Mouse (Mus musculus) CH12.LX (cell line): Measurements from ENCODE around the gene Xpnpep2.

ENCODE experiments used
- CTCF ChIP-seq, 2 experiments: IDR thresholded peaks in 1 of 2; conservative IDR thresholded peaks in 1 of 2; 2 replicates each; pipeline ENCODE4 v1.5.1; 2011 to 2012; ENCODE audit warnings: low read depth in 2 of 2, low read length in 2 of 2, improper control_type of control experiment in 1 of 2, inconsistent platforms in 1 of 2, mild to moderate bottlenecking in 1 of 2, moderate library complexity in 1 of 2
- E2F4 ChIP-seq: IDR thresholded peaks from 2 replicates; pipeline ENCODE4 v1.6.1; 2011; ENCODE audit warnings: low read depth, low read length, improper control_type of control experiment; ENCODE audit not compliant: insufficient replicate concordance
- ELF1 ChIP-seq: IDR thresholded peaks from 2 replicates; pipeline ENCODE4 v1.6.1; 2014; ENCODE audit warnings: low read depth, mild to moderate bottlenecking, inconsistent platforms, low read length, improper control_type of control experiment
- MXI1 ChIP-seq: IDR thresholded peaks from 2 replicates; pipeline ENCODE4 v1.6.1; 2011; ENCODE audit warnings: mild to moderate bottlenecking, low read depth, low read length, improper control_type of control experiment
- MYC ChIP-seq: IDR thresholded peaks from 2 replicates; pipeline ENCODE4 v1.6.1; 2011; ENCODE audit warnings: low read depth, mild to moderate bottlenecking, improper control_type of control experiment, low read length
- POLR2A ChIP-seq: IDR thresholded peaks from 2 replicates; pipeline ENCODE4 v1.6.1; 2011; ENCODE audit warnings: low read depth, mild to moderate bottlenecking, improper control_type of control experiment, low read length
- UBTF ChIP-seq: IDR thresholded peaks from 2 replicates; pipeline ENCODE4 v1.6.1; 2012; ENCODE audit warnings: low read depth, mild to moderate bottlenecking, inconsistent platforms, low read length, improper control_type of control experiment, moderate library complexity
- USF2 ChIP-seq: conservative IDR thresholded peaks from 2 replicates; pipeline ENCODE4 v1.6.1; 2011; ENCODE audit warnings: low read depth, low read length, improper control_type of control experiment
- ZC3H11A ChIP-seq: IDR thresholded peaks from 2 replicates; pipeline ENCODE4 v1.6.1; 2012; ENCODE audit warnings: low read depth, mild to moderate bottlenecking, inconsistent platforms, low read length, improper control_type of control experiment

- TF ChIP-seq CTCF (conservative IDR thresholded peaks at IDR 0.05 in 1 of 2, IDR thresholded peaks at IDR 0.05 in 1 of 2; ENCODE audit: low read depth in 2 of 2, low read length in 2 of 2) (no peak), ELF1 (peak; percentile 38; the same call in 1 of the 2 replicates), POLR2A (peak; percentile 55), MXI1 (peak; percentile 20; the same call in 1 of the 2 replicates), USF2 (no peak), ZC3H11A (no peak), MYC (no peak), UBTF (no peak), E2F4 (no peak)
Observed at GRCm38 (mm10) chrX:48140286-48140877, 31.9 kb downstream of the Xpnpep2 start.
